Mouse (Mus musculus) lung, embryonic 14.5 days (tissue): ENCODE data around the gene BC016579. TPM values are rescaled to one million over a fixed set of nuclear protein-coding genes. Genes with fewer than 3 reads are reported as not detected.

Source experiments
- ATAC-seq: fragments of 200-750 bp; cut with Nextera tagmentation; 2 replicates; pipeline ENCODE4 v1.8.0; 2017; ENCODE audit warnings: mild to moderate bottlenecking, moderate TSS enrichment, moderate library complexity; ENCODE audit not compliant: insufficient read depth
- DNase-seq: peaks from one replicate; pipeline ENCODE4 v3.0.0-alpha.2; 2015
- H3K27ac ChIP-seq: fragments of 300-500 bp; sonication (generic); 2 replicates; pipeline ENCODE4 v1.5.1; 2014; ENCODE audit warnings: low read depth, mild to moderate bottlenecking, moderate library complexity
- H3K27me3 ChIP-seq: fragments of 300-500 bp; sonication (generic); 2 replicates; pipeline ENCODE4 v1.6.1; 2014; ENCODE audit warnings: low read length, control low read depth; ENCODE audit not compliant: insufficient read depth
- H3K36me3 ChIP-seq: fragments of 300-500 bp; sonication (generic); 2 replicates; pipeline ENCODE4 v1.6.1; 2014; ENCODE audit warnings: control low read depth; ENCODE audit not compliant: insufficient read depth
- H3K4me1 ChIP-seq: fragments of 300-500 bp; sonication (generic); 2 replicates; pipeline ENCODE4 v1.6.1; 2014; ENCODE audit warnings: antibody characterized with exemption, control low read depth; ENCODE audit not compliant: insufficient read depth
- H3K4me2 ChIP-seq: fragments of 300-500 bp; sonication (generic); 2 replicates; pipeline ENCODE4 v1.6.1; 2014; ENCODE audit warnings: mild to moderate bottlenecking
- H3K4me3 ChIP-seq: fragments of 300-500 bp; sonication (generic); 2 replicates; pipeline ENCODE4 v1.5.1; 2014; ENCODE audit warnings: low read depth, low read length
- H3K9ac ChIP-seq: fragments of 300-500 bp; sonication (generic); 2 replicates; pipeline ENCODE4 v1.6.1; 2014
- H3K9me3 ChIP-seq: fragments of 300-500 bp; sonication (generic); 2 replicates; pipeline ENCODE4 v1.6.1; 2016; ENCODE audit warnings: low read depth, low read length, control low read depth
- CTCF ChIP-seq: IDR thresholded peaks from 2 replicates; pipeline ENCODE4 v1.5.1; 2016; ENCODE audit warnings: antibody characterized with exemption, low read depth
- WGBS: fragments of 180-500 bp; shearing (Covaris S2); extraction: QIAGEN DNeasy Blood & Tissue Kit; methylation state at CpG from one replicate; pipeline ENCODE4 v1.1.7; 2014; 5-methylcytosine and 5-hydroxymethylcytosine counted together
- polyA plus RNA-seq: library from polyadenylated mRNA; unstranded; fragments of >200 nt; fragmentation: Nextera tagmentation; extraction: Ambion mirVana; gene quantifications from 2 replicates; pipeline ENCODE4 v1.2.1, GENCODE M21; 2014

Gene BC016579
- polyA plus RNA-seq, 1 experiment from 2014 or later: 0.18 TPM

DNA sequence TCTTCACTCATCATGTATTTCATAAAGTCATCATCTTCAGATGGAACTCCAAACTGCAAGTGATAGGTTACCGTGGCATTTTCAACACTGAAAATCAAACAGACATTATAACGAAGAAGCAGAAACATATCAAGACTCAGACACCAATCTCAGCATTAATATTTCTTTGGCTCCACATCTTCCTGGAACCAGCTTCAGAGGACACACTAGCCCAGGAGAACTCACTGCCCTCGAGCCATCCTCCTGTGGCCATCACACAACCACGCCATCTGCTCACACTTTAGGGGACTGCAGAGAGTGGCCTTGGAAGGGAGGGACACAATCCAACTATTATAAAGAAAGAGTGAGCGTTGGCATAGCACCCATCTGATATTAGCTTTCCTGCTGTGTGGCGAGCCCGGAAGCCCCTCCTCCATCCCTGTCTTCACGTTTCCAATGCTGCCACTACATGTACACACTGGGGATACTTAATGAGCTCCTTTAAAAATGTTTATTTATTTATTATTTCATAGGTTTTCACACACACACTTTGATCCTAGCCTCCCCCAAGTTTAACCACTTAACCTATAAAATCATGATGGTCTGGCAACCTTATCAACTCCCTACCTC is 24.3 kb downstream of the BC016579 start:
- H3K4me1 ChIP-seq: no peaks in the 10 kb centered on the region; the same call in 1 of the 2 replicates
- H3K9me3 ChIP-seq: no peaks in the 10 kb centered on the region
- peak; percentile 67 for ATAC-seq
- WGBS: 56% methylated on average over 8 of the region's 8 CpGs
- no peaks in the 10 kb centered on the region for H3K27me3 ChIP-seq
- no peak overlapping the region for H3K27ac ChIP-seq
- no peak overlapping the region for H3K9ac ChIP-seq
- no peak overlapping the region for H3K4me3 ChIP-seq
- no peaks in the 10 kb centered on the region for H3K36me3 ChIP-seq
- peak; percentile 27 for DNase-seq
- TF ChIP-seq CTCF: no peak
- no peak overlapping the region for H3K4me2 ChIP-seq

DNA sequence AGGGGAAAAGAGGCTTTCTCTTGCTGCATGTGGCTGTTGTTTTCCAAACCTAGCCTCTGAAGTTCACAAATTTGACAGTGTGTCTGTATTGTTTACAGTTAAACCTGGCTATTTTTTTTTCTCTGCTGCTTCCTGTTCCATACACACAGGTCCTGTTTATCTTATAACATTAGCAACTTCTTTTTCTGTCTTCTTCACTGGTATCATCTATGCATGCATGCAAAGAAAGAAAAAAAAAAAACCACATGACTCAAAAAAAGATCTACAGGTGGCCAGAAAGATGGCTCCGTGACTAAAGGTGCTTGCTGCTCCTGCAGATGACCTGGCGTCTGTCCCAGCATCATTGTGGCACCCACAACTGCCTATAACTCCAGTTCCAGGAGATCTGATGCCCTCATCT is 28.5 kb downstream of the BC016579 start:
- Histone ChIP-seq H3K27ac (no peak overlapping the region), H3K4me2 (no peak overlapping the region), H3K27me3 (no peaks in the 10 kb centered on the region), H3K9me3 (no peaks in the 10 kb centered on the region), H3K9ac (no peak overlapping the region), H3K4me1 (no peaks in the 10 kb centered on the region; the same call in 1 of the 2 replicates), H3K4me3 (no peak overlapping the region), H3K36me3 (no peaks in the 10 kb centered on the region)
- 61% methylated on average over 2 of the region's 2 CpGs for WGBS
- TF ChIP-seq CTCF: no peak
- ATAC-seq (no peak), DNase-seq (no peak)

DNA sequence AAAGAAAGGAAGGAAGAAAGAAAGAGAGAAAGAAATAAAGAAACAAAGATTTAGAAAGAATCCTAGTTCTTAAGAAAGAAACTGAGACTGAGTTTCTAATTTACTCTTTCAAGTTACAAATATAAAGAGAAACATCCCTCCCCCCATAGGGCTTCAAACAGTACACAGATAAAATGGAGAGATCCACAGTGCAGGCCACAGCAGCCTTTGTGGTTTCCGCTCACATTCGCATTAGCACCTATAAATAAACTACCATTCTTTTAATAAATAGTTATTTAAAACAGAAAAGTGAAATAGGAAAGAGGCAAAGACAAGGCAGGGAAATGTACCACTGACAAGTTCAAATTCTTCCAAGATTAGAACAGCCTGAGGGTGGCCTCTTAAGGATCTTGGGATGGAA is 29.1 kb downstream of the BC016579 start:
- ATAC-seq (no peak), DNase-seq (no peak)
- Histone ChIP-seq H3K4me1 (peaks cover 3% of the 10 kb centered on the region), H3K9ac (no peak overlapping the region), H3K9me3 (no peaks in the 10 kb centered on the region), H3K4me3 (no peak overlapping the region), H3K4me2 (no peak overlapping the region), H3K27ac (no peak overlapping the region), H3K27me3 (no peaks in the 10 kb centered on the region), H3K36me3 (no peaks in the 10 kb centered on the region)
- WGBS: 59% methylated on average over 2 of the region's 2 CpGs
- no peak for TF ChIP-seq CTCF

DNA sequence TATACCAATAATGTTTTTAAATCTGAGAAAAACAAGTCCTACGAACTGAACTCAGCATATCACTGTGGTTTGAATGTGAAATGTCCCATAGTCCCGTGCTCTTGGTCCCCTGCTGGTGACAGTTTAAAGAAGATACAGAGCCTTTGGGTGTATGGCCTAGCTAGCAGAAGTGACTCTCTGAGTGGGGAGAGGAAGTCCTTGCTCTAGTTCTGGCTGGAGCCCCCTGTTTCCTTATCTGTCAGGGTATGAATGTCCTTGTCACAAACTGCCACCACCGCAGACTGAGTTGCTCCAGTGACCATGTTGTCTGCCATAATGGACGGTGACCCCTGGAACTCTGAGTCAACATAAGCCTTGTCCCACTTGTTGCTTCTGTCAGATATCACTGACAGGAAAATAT is 30.6 kb downstream of the BC016579 start:
- no peak overlapping the region for H3K4me3 ChIP-seq
- no peak for TF ChIP-seq CTCF
- H3K27ac ChIP-seq: no peak overlapping the region
- no peaks in the 10 kb centered on the region for H3K36me3 ChIP-seq
- no peaks in the 10 kb centered on the region for H3K27me3 ChIP-seq
- DNase-seq (no peak), ATAC-seq (no peak)
- H3K9me3 ChIP-seq: no peaks in the 10 kb centered on the region
- no peak overlapping the region for H3K4me2 ChIP-seq
- WGBS: 79% methylated on average over 4 of the region's 4 CpGs
- peaks cover 6% of the 10 kb centered on the region for H3K4me1 ChIP-seq
- no peak overlapping the region for H3K9ac ChIP-seq

DNA sequence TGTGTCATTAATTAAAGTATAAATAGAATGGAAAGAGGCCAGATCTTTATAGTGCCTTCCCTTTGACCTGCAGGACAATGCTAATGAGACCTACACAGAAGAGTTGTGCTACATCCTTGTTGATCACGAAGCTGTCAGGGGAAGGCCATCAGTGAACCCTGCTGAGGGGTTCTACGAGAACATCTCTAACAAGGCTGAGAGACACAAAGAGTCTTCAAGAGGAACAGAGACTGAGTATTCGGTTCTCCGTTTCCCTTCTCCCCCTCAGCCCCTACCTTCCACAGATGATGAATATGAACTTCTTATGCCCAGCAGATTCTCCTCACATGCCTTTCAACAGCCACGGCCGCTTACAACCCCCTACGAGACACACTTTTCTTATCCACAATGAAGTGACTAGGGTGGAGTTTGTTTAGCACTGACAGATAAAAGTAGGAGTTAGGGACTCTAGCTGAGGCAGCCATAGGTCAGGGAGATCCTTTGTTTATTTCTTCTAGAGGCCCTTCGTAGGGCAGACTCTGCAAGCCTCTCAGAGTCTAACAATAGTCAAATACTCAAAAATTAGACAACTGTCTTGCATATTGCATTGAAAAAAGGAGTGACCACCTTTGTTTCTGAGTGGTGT is 34.0 kb downstream of the BC016579 start:
- Histone ChIP-seq H3K36me3 (no peaks in the 10 kb centered on the region), H3K9ac (no peak overlapping the region), H3K9me3 (no peaks in the 10 kb centered on the region), H3K4me2 (no peak overlapping the region), H3K4me1 (peaks cover 6% of the 10 kb centered on the region), H3K27ac (no peak overlapping the region), H3K27me3 (no peaks in the 10 kb centered on the region), H3K4me3 (no peak overlapping the region)
- DNase-seq (peak; percentile 46), ATAC-seq (peak; percentile 62; the same call in 1 of the 2 replicates)
- no peak for TF ChIP-seq CTCF
- WGBS: 27% methylated on average over 8 of the region's 8 CpGs

DNA sequence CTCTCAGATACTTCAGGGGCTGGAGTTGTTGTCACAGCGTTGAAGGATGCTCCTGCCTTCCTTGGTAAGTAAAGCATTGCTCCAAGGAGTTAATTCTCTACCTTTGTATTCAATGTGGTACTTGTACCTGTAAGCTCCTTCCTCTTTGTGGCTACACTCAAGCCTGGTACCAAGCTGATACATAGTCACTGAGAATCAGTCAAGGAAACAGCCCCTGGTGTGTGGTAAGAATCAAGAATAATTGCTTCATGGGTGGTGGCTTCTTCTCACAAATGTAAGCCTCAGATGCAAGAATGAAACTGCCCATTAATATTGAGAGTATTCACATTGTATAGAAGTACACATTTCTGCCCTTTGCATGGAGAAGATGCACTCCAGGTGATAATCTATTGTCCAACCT is 37.9 kb downstream of the BC016579 start:
- Histone ChIP-seq H3K36me3 (no peaks in the 10 kb centered on the region), H3K9me3 (no peaks in the 10 kb centered on the region), H3K4me2 (no peak overlapping the region), H3K4me1 (peaks cover 6% of the 10 kb centered on the region), H3K27ac (no peak overlapping the region), H3K4me3 (no peak overlapping the region), H3K27me3 (no peaks in the 10 kb centered on the region), H3K9ac (no peak overlapping the region)
- DNase-seq: no peak
- 88% methylated on average over 1 of the region's 1 CpGs for WGBS
- no peak for ATAC-seq
- no peak for TF ChIP-seq CTCF

DNA sequence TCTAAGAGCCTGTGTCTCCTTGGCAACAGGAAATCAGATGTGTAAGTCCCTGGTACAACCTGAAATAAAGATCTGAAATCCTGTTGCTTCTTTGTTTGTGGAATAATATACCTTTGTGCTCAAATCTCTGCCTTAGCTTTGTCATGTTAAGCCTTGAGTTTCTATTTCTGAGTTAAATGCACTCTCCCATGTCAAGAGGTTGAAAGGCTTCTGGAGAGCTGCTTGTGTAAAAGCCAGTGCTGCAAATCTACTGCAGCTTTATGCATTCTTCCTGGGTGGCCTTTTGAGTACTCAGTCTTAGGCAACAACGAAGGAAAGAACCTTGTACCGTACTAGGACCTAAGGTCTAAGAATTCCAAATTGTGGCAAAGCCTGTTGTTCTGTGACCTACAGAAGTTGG is 40.6 kb downstream of the BC016579 start:
- 55% methylated on average over 2 of the region's 2 CpGs for WGBS
- H3K36me3 ChIP-seq: no peaks in the 10 kb centered on the region
- no peak for ATAC-seq

More for the DNA sequence above, 40.6 kb downstream of the BC016579 start:
- Histone ChIP-seq H3K9ac (no peak overlapping the region), H3K4me3 (no peak overlapping the region), H3K27ac (no peak overlapping the region), H3K4me1 (no peaks in the 10 kb centered on the region), H3K9me3 (no peaks in the 10 kb centered on the region), H3K27me3 (no peaks in the 10 kb centered on the region), H3K4me2 (no peak overlapping the region)
- TF ChIP-seq CTCF: no peak
- no peak for DNase-seq
